Mouse (Mus musculus) macrophage (primary cell): ENCODE data around the gene Clic3. TPM values are rescaled to one million over a fixed set of nuclear protein-coding genes. Genes with fewer than 3 reads are reported as not detected.

Source experiments
- H3K27ac ChIP-seq: fragments of 350-480 bp; formaldehyde crosslinking; 2 replicates; pipeline ENCODE4 v1.9.0; 2021
- H3K36me3 ChIP-seq: fragments of 350-480 bp; formaldehyde crosslinking; 2 replicates; pipeline ENCODE4 v1.9.0; 2021; ENCODE audit errors: inconsistent target
- H3K4me3 ChIP-seq: fragments of 350-480 bp; formaldehyde crosslinking; 2 replicates; pipeline ENCODE4 v1.9.0; 2021; ENCODE audit errors: inconsistent target
- H3K79me2 ChIP-seq: fragments of 350-480 bp; formaldehyde crosslinking; 2 replicates; pipeline ENCODE4 v1.9.0; 2021; ENCODE audit errors: inconsistent target
- WGBS: methylation state at CpG from one replicate; pipeline ENCODE4 v1.1.7; 2026; ENCODE audit warnings: inconsistent platforms; ENCODE audit not compliant: missing documents; 5-methylcytosine and 5-hydroxymethylcytosine counted together
- polyA plus RNA-seq: library from polyadenylated mRNA; stranded (reverse); fragments of 250-400 nt; gene quantifications from 3 replicates; pipeline ENCODE4 v1.2.4, GENCODE M21; 2018; ENCODE audit warnings: inconsistent platforms

The Clic3 gene
- polyA plus RNA-seq, 1 experiment from 2014 or later: not detected

- WGBS: under 1% methylated on average over 48 of the region's 48 CpGs
- Histone ChIP-seq H3K79me2 (no peaks in the 10 kb centered on the region), H3K27ac (peak within 1 kb of the TSS; percentile 61), H3K36me3 (no peaks in the 10 kb centered on the region), H3K4me3 (peak within 1 kb of the TSS; percentile 69)
Measured at GRCm38 (mm10) chr2:25460551-25461309, 4.1 kb downstream of the Clic3 start, which contains the start of gene Paxx. Gene Paxx (minus strand): TSS chr2:25461094.

GRCm38 (mm10) chr2:25461407-25461806 is 4.8 kb downstream of the Clic3 start:
- Histone ChIP-seq H3K36me3 (no peaks in the 10 kb centered on the region), H3K4me3 (peak overlapping the region; percentile 69; the same call in 1 of the 2 replicates), H3K79me2 (no peaks in the 10 kb centered on the region), H3K27ac (peak overlapping the region; percentile 61)
- WGBS: 25% methylated on average over 3 of the region's 3 CpGs

GRCm38 (mm10) chr2:25463630-25464029 is 7.0 kb downstream of the Clic3 start:
- H3K79me2 ChIP-seq: no peaks in the 10 kb centered on the region
- no peak overlapping the region for H3K4me3 ChIP-seq
- WGBS: 90% methylated on average over 3 of the region's 3 CpGs
- no peak overlapping the region for H3K27ac ChIP-seq
- H3K36me3 ChIP-seq: no peaks in the 10 kb centered on the region

- Histone ChIP-seq H3K4me3 (no peak overlapping the region), H3K27ac (no peak overlapping the region), H3K36me3 (no peaks in the 10 kb centered on the region), H3K79me2 (no peaks in the 10 kb centered on the region)
- 67% methylated on average over 2 of the region's 2 CpGs for WGBS
Measured at GRCm38 (mm10) chr2:25465256-25465655, 8.6 kb downstream of the Clic3 start.

DNA sequence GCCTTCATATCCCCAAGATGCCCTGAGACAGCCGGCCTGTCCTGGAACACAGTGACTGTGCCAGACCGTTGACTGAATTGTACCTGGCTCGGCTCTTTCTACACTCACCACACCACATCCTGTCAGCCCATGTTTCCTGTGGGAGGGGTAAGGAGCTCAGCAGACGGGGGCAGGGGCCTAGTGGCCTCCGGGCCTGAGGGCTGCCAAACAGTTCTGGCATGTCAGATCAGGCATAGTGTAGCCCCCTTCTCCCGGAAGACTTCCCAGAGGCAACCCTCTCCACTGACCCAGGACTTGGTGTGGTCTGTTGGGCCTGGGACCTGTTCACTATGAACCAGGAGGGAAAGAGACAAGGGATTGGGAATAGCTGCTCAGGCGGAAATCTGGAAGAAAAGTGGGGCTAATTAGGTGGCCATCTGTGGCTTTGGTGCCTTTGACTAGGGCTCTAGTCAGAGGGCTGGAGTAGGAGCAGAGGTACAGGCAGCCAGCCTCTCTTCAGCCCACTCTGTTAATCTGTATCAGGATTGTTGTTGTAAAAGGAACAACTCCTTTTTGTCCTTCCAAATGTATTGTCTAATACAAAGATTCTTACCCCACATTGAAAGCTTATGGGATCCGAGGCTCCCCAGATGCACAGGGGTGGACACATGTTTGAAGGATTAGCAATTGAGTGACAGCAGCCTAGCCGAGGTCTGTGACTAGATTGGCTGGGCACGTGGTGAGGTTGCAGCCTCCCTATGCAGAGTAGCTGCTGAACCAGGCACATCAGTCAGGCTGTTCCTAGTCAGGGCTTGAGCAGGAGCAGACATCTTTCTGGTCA is 9.4 kb downstream of the Clic3 start:
- Histone ChIP-seq H3K79me2 (no peaks in the 10 kb centered on the region), H3K36me3 (no peaks in the 10 kb centered on the region), H3K4me3 (no peak overlapping the region), H3K27ac (no peak overlapping the region)
- WGBS: 24% methylated on average over 10 of the region's 10 CpGs

DNA sequence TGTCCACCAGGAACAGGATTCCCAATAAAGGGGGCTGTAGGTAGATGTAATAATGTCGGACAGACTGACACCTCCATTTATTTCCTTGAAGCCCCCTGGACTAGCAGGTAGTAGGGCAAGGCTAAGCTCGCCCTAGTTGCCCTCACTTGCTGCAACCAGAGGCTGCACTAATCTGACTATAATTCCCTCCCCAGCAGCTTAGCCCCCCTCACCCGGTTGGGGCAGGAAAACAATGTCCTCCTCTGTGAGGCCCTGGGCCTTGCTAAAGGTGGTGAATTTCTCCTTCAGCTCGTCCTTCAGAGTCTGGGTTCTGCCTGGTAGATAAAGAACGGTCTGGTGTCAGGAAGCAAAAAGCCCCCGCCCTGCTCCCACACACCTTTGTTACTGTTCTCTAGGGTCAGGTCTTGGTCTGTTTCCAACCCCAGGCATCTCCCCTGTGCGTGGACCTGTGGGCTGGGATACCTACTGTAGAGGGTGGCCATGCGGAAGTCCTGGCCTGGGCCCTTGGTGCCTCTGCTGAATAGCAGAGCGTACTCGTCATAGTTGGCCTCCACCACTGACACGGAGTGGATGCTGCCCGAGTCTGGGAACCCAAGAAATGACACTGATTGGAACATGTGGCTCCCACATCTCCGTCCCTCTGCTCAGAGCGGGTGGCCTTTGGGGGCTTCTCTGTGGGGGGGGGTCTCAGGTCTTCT is 11.1 kb downstream of the Clic3 start:
- no peak overlapping the region for H3K4me3 ChIP-seq
- H3K27ac ChIP-seq: no peak overlapping the region
- no peaks in the 10 kb centered on the region for H3K79me2 ChIP-seq
- no peaks in the 10 kb centered on the region for H3K36me3 ChIP-seq
- WGBS: 93% methylated on average over 12 of the region's 14 CpGs

GRCm38 (mm10) chr2:25468962-25469915 is 12.6 kb downstream of the Clic3 start:
- no peaks in the 10 kb centered on the region for H3K36me3 ChIP-seq
- H3K79me2 ChIP-seq: no peaks in the 10 kb centered on the region
- no peak overlapping the region for H3K27ac ChIP-seq
- 89% methylated on average over 10 of the region's 10 CpGs for WGBS
- H3K4me3 ChIP-seq: no peak overlapping the region

GRCm38 (mm10) chr2:25469969-25470368 is 13.3 kb downstream of the Clic3 start, which contains the start of gene Ptgds:
Gene Ptgds (minus strand): TSS chr2:25470046.
- 88% methylated on average over 6 of the region's 6 CpGs for WGBS
- Histone ChIP-seq H3K79me2 (no peaks in the 10 kb centered on the region), H3K4me3 (no peak within 1 kb of the TSS), H3K27ac (no peak within 1 kb of the TSS), H3K36me3 (no peaks in the 10 kb centered on the region)

DNA sequence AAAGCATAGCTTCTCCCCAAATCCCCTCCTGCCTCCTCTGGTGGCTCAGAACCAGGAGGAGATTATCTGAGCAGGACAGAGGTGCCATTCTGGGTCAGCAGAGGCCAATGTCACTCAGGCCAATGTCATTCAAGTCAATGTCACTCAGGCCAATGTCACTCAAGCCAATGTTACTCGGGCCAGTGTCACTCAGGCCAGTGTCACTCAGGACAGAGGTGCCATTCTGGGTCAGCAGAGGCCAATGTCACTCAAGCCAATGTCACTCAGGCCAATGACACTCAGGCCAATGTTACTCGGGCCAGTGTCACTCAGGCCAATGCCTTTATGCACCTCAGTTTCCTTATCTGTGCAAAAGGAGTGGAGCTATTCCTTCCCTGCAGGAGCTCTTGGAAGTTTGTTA is 15.9 kb downstream of the Clic3 start:
- H3K36me3 ChIP-seq: no peaks in the 10 kb centered on the region
- WGBS: 89% methylated on average over 2 of the region's 2 CpGs
- no peaks in the 10 kb centered on the region for H3K79me2 ChIP-seq
- no peak overlapping the region for H3K4me3 ChIP-seq
- no peak overlapping the region for H3K27ac ChIP-seq

DNA sequence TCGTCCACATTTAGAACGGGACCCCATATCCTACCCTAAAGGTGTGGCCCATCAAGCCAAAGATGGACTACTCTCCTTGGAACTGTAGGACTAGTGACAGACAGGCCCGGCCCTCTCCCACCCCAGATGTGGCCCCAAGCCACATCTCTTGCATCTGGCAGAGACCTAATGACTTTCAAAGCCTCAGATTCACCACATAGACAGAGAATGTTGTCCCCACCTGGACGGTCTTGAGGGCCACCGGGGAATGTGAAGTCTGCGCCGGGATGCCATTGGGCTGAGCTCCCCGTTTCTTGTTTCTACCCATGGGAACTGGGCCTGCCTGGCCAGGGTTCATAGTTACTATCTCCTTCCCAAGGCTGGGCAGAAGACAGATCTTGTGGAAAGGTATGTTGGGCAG is 20.9 kb downstream of the Clic3 start:
- Histone ChIP-seq H3K4me3 (no peak overlapping the region), H3K79me2 (no peaks in the 10 kb centered on the region), H3K36me3 (no peaks in the 10 kb centered on the region), H3K27ac (no peak overlapping the region)
- WGBS: 89% methylated on average over 8 of the region's 8 CpGs

DNA sequence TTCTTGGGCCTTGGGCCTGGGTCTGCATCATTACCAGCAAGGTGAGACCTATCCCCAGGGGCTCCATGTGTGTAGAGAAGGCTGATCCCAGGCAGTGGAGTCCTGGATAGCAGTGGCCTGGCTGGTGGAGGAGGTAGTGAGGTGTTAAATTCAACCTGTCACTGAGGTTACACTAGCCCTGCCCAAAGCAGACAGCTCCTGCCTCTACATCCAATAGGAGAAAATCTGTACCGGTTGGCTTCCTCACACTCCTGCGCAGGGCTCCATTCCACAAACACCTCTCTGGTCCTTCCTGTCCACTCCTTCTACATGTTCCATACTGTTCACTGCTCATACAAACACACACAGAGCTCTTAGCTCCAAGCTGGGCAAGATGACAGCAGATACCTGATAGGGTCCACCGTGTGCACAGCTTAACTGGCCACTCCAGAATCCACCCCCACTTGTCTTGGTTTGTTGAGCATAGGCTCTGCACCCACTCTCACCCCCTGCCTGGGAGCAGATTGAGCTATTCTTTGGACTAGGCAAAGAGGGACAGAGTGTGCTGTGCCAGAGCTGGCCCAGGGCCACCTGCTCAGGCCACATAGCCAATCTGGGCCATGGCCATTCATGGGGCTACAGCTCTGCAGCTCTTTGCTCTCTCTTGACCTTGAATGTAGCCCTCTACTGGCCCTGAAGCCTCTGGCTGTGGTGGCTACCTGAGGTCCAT is 21.5 kb downstream of the Clic3 start:
- Histone ChIP-seq H3K27ac (no peak overlapping the region), H3K36me3 (no peaks in the 10 kb centered on the region), H3K79me2 (no peaks in the 10 kb centered on the region), H3K4me3 (no peak overlapping the region)
- 95% methylated on average over 3 of the region's 3 CpGs for WGBS

DNA sequence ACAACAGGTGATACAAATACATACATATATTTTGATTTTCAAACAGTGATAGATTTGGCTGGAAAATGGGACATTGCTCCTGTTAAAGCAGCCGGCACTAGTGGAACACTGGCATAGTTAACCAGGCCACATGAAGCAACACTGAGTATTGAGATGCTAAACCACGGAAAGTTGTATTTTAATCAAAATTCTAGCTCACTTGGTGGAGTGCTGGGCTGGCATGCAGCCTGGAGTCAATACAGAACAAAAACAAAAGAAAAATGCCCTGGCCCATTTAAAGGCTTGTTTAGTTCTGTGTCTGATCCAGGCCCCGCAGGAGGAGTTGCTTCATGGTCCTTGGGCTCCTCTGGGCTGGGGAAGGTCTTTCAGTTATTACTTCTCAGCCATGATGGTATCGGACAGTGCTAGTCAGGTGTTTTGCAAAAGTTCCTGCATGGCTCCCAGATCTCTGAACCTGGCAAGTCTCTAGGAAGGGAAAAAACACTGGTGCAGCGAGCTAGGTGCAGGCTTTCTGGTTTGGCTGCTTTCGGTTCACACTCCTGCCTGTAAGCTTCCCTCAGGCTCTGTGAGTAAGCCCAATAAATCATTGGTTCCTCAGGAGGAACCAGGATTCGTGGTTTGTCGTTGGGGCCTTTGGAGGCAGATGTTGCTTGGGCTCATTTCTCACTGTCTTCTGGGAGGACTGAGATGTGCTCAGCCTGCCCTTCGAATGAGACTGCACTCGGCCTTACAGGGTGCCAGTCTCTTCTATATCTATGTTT is 23.1 kb downstream of the Clic3 start:
- H3K79me2 ChIP-seq: no peaks in the 10 kb centered on the region
- 60% methylated on average over 10 of the region's 10 CpGs for WGBS
- no peak overlapping the region for H3K27ac ChIP-seq
- H3K36me3 ChIP-seq: no peaks in the 10 kb centered on the region
- no peak overlapping the region for H3K4me3 ChIP-seq

GRCm38 (mm10) chr2:25480541-25480940 is 23.9 kb downstream of the Clic3 start:
- 95% methylated on average over 1 of the region's 1 CpGs for WGBS
- Histone ChIP-seq H3K27ac (no peak overlapping the region), H3K4me3 (no peak overlapping the region), H3K79me2 (no peaks in the 10 kb centered on the region), H3K36me3 (no peaks in the 10 kb centered on the region)
